Mouse (Mus musculus): ENCODE results near the gene Rps6kl1.

- no peak for TF ChIP-seq CTCF (IDR thresholded peaks at IDR 0.05; ENCODE audit: control insufficient read depth, insufficient read depth, insufficient read length)
- no peak for TF ChIP-seq MAX (IDR thresholded peaks at IDR 0.05)
- TF ChIP-seq MYOD1 (IDR thresholded peaks at IDR 0.05; ENCODE audit: control insufficient read depth, insufficient read length, low read depth), result no peak
- TF ChIP-seq CEBPB (IDR thresholded peaks at IDR 0.05; ENCODE audit: low read depth), result no peak
Observed at GRCm38 (mm10) chr12:85109426-85109825, 41.6 kb downstream of the Rps6kl1 start.

All from C2C12 (cell line).